8 mouse cellular contexts compared by ENCODE assay signal in genomic region chr15:6873807-6874600, GRCm38 (mm10). TPM values are rescaled to one million over a fixed set of nuclear protein-coding genes. Genes with fewer than 3 reads are reported as not detected.
DNase-seq lines count a peak whose midpoint lies in the region; ATAC-seq and TF ChIP-seq lines count a peak whose summit lies in the region.

No protein-coding gene starts in this region.

- no peak for ATAC-seq in megakaryocyte, adult 5-6 weeks (ENCODE audit: poor library complexity, severe bottlenecking)
- peak; percentile 26; the same call in 1 of the 2 replicates for ATAC-seq in megakaryocyte-erythroid progenitor cell, adult 5-6 weeks (replicated peaks; ENCODE audit: low FRiP score, low TSS enrichment, poor library complexity, severe bottlenecking)

- DNase-seq in forebrain, embryonic 10.5 days (ENCODE audit: extremely low spot score, low spot score): peak; percentile 24
- peak; percentile 85 for DNase-seq in heart, postnatal 10 days
- peak; percentile 81 to 86 for DNase-seq in kidney, postnatal 25 days
- DNase-seq in T-cell, adult 2 months (ENCODE audit: low spot score): no peak

- H3K27me3 ChIP-seq in megakaryocyte, embryonic 14.5 days (replicated peaks): peaks cover 62% of the 10 kb centered on the region
- H3K27me3 ChIP-seq in forebrain, embryonic 10.5 days (ENCODE audit: poor library complexity, severe bottlenecking): peaks cover 91% of the 10 kb centered on the region
- H3K27me3 ChIP-seq in testis, adult 2 months (ENCODE audit: control insufficient read depth, insufficient read depth, low read length): no peaks in the 10 kb centered on the region

- TF ChIP-seq POLR2A in testis, adult 2 months (IDR thresholded peaks at IDR 0.05; ENCODE audit: control insufficient read depth, low read depth, low read length): no peak

- H3K4me3 ChIP-seq in megakaryocyte, embryonic 14.5 days (replicated peaks): peak overlapping the region; percentile 85
- peak overlapping the region; percentile 51 for H3K4me3 ChIP-seq in forebrain, embryonic 10.5 days
- peak overlapping the region; percentile 73 for H3K4me3 ChIP-seq in testis, adult 2 months (ENCODE audit: control insufficient read depth, low read depth, low read length)

- 3% methylated on average over 52 of the region's 52 CpGs for WGBS in forebrain, embryonic 10.5 days

- peaks cover 30% of the 10 kb centered on the region for H3K4me1 ChIP-seq in megakaryocyte, embryonic 14.5 days
- H3K4me1 ChIP-seq in forebrain, embryonic 10.5 days: peaks cover 18% of the 10 kb centered on the region
- H3K4me1 ChIP-seq in testis, adult 2 months (ENCODE audit: control insufficient read depth, insufficient read depth, low read length): no peaks in the 10 kb centered on the region; the same call in 1 of the 2 replicates

- H3K9me3 ChIP-seq in megakaryocyte, embryonic 14.5 days: no peaks in the 10 kb centered on the region
- H3K9me3 ChIP-seq in forebrain, embryonic 10.5 days: no peaks in the 10 kb centered on the region

- intact Hi-C loops in heart, postnatal 10 days (cut with DNase I): no loop called here

- H3K27ac ChIP-seq in forebrain, embryonic 10.5 days: no peak overlapping the region
- H3K27ac ChIP-seq in testis, adult 2 months (ENCODE audit: control insufficient read depth, insufficient read depth, low read depth, low read length): no peak overlapping the region

- TF ChIP-seq CTCF in testis, adult 2 months (IDR thresholded peaks at IDR 0.05; ENCODE audit: control insufficient read depth, insufficient read depth, insufficient replicate concordance, low read depth, low read length): no peak

- H3K36me3 ChIP-seq in megakaryocyte, embryonic 14.5 days (replicated peaks; ENCODE audit: low read length): no peaks in the 10 kb centered on the region
- H3K36me3 ChIP-seq in forebrain, embryonic 10.5 days (replicated peaks): no peaks in the 10 kb centered on the region
- no peaks in the 10 kb centered on the region for H3K36me3 ChIP-seq in testis, adult 2 months (ENCODE audit: control insufficient read depth, insufficient read depth, low read length)

RNA-seq across cellular contexts. Expression of gene Osmr, which starts 0.8 kb away (rescaled TPM):
- not detected in 2 replicates for polyA plus RNA-seq in megakaryocyte, embryonic 14.5 days (2012; ENCODE audit: insufficient read depth, low replicate concordance)
- total RNA-seq in megakaryocyte, adult 5-6 weeks (2015): 0.02 TPM in 1 of 2 replicates, not detected in the other
- total RNA-seq in megakaryocyte, adult 5-6 weeks (2017): 0.77 TPM in 1 of 2 replicates, not detected in the other
- 0.11 and 0.16 TPM in 2 replicates for polyA plus RNA-seq in forebrain, embryonic 10.5 days (2016; fragmentation: Nextera tagmentation; extraction: Ambion mirVana)
- total RNA-seq in heart, postnatal 10 days (2021): 10 to 100 TPM; 10.0 to 10.1 TPM
- not detected in 2 replicates for total RNA-seq in megakaryocyte-erythroid progenitor cell, adult 5-6 weeks (2014; fragmentation: Nextera tagmentation)
- not detected in 2 replicates for total RNA-seq in megakaryocyte-erythroid progenitor cell, adult 5-6 weeks (2017)
- polyA plus RNA-seq in testis, adult 2 months (2012; rRNA removed): 0.90 and 1.0 TPM in 2 replicates

Comparison
In these comparisons a context has a peak if more than half of its experiments do, and no peak if none do; other contexts are left out.
1. RNA of gene Osmr, which starts 0.8 kb away (total RNA-seq): 10.0 to 10.1 TPM in heart, postnatal 10 days; 0.02 to 0.77 TPM in megakaryocyte, adult 5-6 weeks and not detected in megakaryocyte-erythroid progenitor cell, adult 5-6 weeks; every median in the first group is over 4 times any median in the second.
2. Peak in every context shown above with its lines, with median percentiles within 50 percentile points of each other: H3K4me3 ChIP-seq.